Mouse (Mus musculus) MEL (cell line): ENCODE results near the gene Cdh16.

ENCODE experiments used
- CHD1 ChIP-seq: IDR thresholded peaks from 2 replicates; pipeline ENCODE4 v1.6.1; 2012; ENCODE audit warnings: low read depth, mild to moderate bottlenecking, inconsistent platforms, low read length, improper control_type of control experiment
- CTCF ChIP-seq, 3 experiments: IDR thresholded peaks in 2 of 3; conservative IDR thresholded peaks in 1 of 3; 2 replicates each; pipeline ENCODE4 v1.5.1; 2011 to 2012; ENCODE audit warnings: low read length in 3 of 3, low read depth in 2 of 3, mild to moderate bottlenecking in 2 of 3, improper control_type of control experiment in 1 of 3, inconsistent platforms in 1 of 3, mixed read lengths in 1 of 3, moderate library complexity in 1 of 3; ENCODE audit not compliant: control insufficient read depth in 1 of 3, insufficient read depth in 1 of 3, poor library complexity in 1 of 3, severe bottlenecking in 1 of 3
- EP300 ChIP-seq, 2 experiments: IDR thresholded peaks; 2 replicates each; pipeline ENCODE4 v1.6.1; 2011; ENCODE audit warnings: improper control_type of control experiment in 2 of 2, low read length in 2 of 2, low read depth in 1 of 2, mild to moderate bottlenecking in 1 of 2
- HCFC1 ChIP-seq: IDR thresholded peaks from 2 replicates; pipeline ENCODE4 v1.6.1; 2012; ENCODE audit warnings: low read depth, mild to moderate bottlenecking, inconsistent platforms, low read length, improper control_type of control experiment, moderate library complexity
- MEF2A ChIP-seq: IDR thresholded peaks from 2 replicates; pipeline ENCODE4 v1.6.1; 2014; ENCODE audit warnings: low read depth, mild to moderate bottlenecking, inconsistent platforms, low read length, improper control_type of control experiment; ENCODE audit not compliant: poor library complexity, insufficient replicate concordance, severe bottlenecking; ENCODE audit errors: extremely low read depth
- POLR2A ChIP-seq, 2 experiments: IDR thresholded peaks; 2 replicates each; pipeline ENCODE4 v1.6.1; 2011 to 2012; ENCODE audit warnings: low read length in 2 of 2, mild to moderate bottlenecking in 2 of 2, control low read depth in 1 of 2, improper control_type of control experiment in 1 of 2, low read depth in 1 of 2, moderate library complexity in 1 of 2; ENCODE audit not compliant: control insufficient read depth in 1 of 2, insufficient read depth in 1 of 2, poor library complexity in 1 of 2
- POLR2AphosphoS2 ChIP-seq: IDR thresholded peaks from 2 replicates; pipeline ENCODE4 v1.6.1; 2011; ENCODE audit warnings: low read length, improper control_type of control experiment
- USF1 ChIP-seq: IDR thresholded peaks from 2 replicates; pipeline ENCODE4 v1.6.1; 2014; ENCODE audit warnings: low read depth, mild to moderate bottlenecking, inconsistent platforms, low read length, improper control_type of control experiment, moderate library complexity
- ZC3H11A ChIP-seq: IDR thresholded peaks from 2 replicates; pipeline ENCODE4 v1.6.1; 2012; ENCODE audit warnings: low read depth, mild to moderate bottlenecking, inconsistent platforms, low read length, improper control_type of control experiment
- ZNF384 ChIP-seq: IDR thresholded peaks from 2 replicates; pipeline ENCODE4 v1.6.1; 2012; ENCODE audit warnings: low read depth, mild to moderate bottlenecking, inconsistent platforms, low read length, improper control_type of control experiment

DNA sequence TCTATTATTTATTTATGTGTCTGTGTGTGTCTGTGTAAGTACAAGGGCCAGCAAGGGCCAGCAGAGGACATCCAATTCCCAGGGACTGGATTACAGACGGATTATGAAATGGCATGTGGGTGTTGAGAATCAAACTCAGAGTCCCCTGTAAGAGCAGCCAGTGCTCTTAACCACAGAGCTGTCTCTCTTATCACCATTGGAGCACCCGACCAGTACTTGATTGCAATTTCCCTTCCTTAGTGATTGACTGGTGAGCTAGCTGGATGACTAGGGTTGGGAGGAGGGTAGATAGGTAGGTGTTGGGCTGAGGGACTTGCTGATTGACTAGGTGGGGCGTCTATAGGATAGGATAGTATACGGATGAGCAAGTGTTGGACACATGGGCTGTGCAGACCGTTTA, 3.4 kb downstream of the Cdh16 start:
- TF ChIP-seq CTCF (IDR thresholded peaks at IDR 0.05 in 2 of 3, conservative IDR thresholded peaks at IDR 0.05 in 1 of 3; ENCODE audit: control insufficient read depth in 1 of 3, insufficient read depth in 1 of 3, low read depth in 2 of 3, low read length in 3 of 3, poor library complexity in 1 of 3, severe bottlenecking in 1 of 3) = no peak
- TF ChIP-seq EP300 (IDR thresholded peaks at IDR 0.05; ENCODE audit: low read depth in 1 of 2, low read length in 2 of 2) = peak in 1 of 2 experiments; percentile 26; a peak in 3 of 4 replicates
- no peak for TF ChIP-seq USF1
- TF ChIP-seq POLR2AphosphoS2 = no peak
- no peak for TF ChIP-seq MEF2A
- no peak for TF ChIP-seq HCFC1
- no peak for TF ChIP-seq POLR2A (IDR thresholded peaks at IDR 0.05; ENCODE audit: control insufficient read depth in 1 of 2, insufficient read depth in 1 of 2, low read depth in 1 of 2, low read length in 2 of 2, poor library complexity in 1 of 2)
- TF ChIP-seq ZC3H11A = no peak
- no peak for TF ChIP-seq ZNF384
- no peak for TF ChIP-seq CHD1
